Mouse (Mus musculus): ENCODE measurements around the gene Rapsn.

DNA sequence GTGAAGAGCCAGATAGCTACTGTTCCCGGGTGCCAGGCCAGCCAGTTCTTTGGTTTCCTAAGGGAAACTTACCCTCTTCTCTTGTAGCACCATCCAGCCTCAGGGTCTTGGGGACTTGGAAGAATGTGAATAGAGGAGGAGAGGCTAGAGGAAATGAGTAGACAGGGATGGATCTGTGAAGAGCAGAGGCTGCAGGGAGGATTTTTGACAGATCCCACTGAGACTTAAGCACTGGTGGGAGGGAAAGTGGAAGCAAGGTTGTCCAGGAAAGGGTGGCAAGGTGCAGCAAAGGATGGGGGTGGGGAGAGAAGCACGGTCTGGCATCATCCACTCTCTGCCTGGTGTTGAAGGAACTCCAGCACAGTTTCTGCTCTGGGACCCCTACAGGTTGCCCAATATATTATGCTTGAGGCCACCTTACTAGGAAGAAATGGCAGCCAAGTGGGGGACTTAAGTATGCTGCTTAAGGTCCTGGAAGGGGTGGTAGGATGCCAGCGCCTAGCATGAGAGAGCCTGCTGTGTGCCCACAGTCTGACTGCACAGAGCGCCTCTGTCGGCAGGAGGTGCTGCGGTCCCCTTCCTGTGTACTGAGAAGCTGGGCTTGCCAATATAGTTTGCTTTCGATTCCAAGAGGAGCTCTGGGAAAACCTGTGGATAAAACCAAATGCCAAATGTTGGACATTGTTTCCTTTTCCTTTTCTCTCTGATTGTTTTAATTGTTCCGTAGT, 17.2 kb upstream of the Rapsn start:
- no peak for TF ChIP-seq MEF2A (IDR thresholded peaks at IDR 0.05; ENCODE audit: borderline replicate concordance, low read depth, low read length)
- TF ChIP-seq CTCF (conservative IDR thresholded peaks at IDR 0.05 in 1 of 2, IDR thresholded peaks at IDR 0.05 in 1 of 2; ENCODE audit: low read depth in 2 of 2, low read length in 2 of 2) = no peak
- no peak for TF ChIP-seq POLR2AphosphoS2 (IDR thresholded peaks at IDR 0.05; ENCODE audit: low read depth, low read length)
- TF ChIP-seq MAX (IDR thresholded peaks at IDR 0.05; ENCODE audit: low read length) = no peak
- TF ChIP-seq E2F4 (IDR thresholded peaks at IDR 0.05; ENCODE audit: insufficient replicate concordance, low read depth, low read length) = no peak
- no peak for TF ChIP-seq TBP (conservative IDR thresholded peaks at IDR 0.05; ENCODE audit: low read depth, low read length)
- no peak for TF ChIP-seq JUND (conservative IDR thresholded peaks at IDR 0.05; ENCODE audit: low read depth, low read length)
- no peak for TF ChIP-seq USF1 (IDR thresholded peaks at IDR 0.05; ENCODE audit: low read depth, low read length)
- no peak for TF ChIP-seq SMC3 (IDR thresholded peaks at IDR 0.05; ENCODE audit: low read depth, low read length)
- no peak for TF ChIP-seq CHD1 (IDR thresholded peaks at IDR 0.05; ENCODE audit: low read depth, low read length)
- TF ChIP-seq MAFK (IDR thresholded peaks at IDR 0.05; ENCODE audit: insufficient replicate concordance, low read length) = no peak
- TF ChIP-seq POLR2A (IDR thresholded peaks at IDR 0.05; ENCODE audit: low read depth, low read length) = no peak
- TF ChIP-seq JUN (IDR thresholded peaks at IDR 0.05; ENCODE audit: insufficient read depth, low read depth, low read length) = no peak
- TF ChIP-seq EP300 (IDR thresholded peaks at IDR 0.05; ENCODE audit: low read length) = no peak

Data from CH12.LX (cell line).